Mouse (Mus musculus) limb, embryonic 14.5 days (tissue): ENCODE data around the gene Aif1. TPM values are rescaled to one million over a fixed set of nuclear protein-coding genes. Genes with fewer than 3 reads are reported as not detected.
A peak's percentile ranks its signal among the peaks of the same experiment; 100 is the strongest.

Experiments used
- ATAC-seq: fragments of 200-750 bp; cut with Nextera tagmentation; 2 replicates; pipeline ENCODE4 v1.8.0; 2017; ENCODE audit warnings: low read depth, moderate number of reproducible peaks, moderate TSS enrichment; ENCODE audit not compliant: low FRiP score
- DNase-seq: peaks from one replicate; pipeline ENCODE4 v3.0.0-alpha.2; 2015; ENCODE audit warnings: low spot score
- H3K27ac ChIP-seq: fragments of 300-500 bp; sonication (generic); replicated peaks from 2 replicates; pipeline ENCODE4 v1.5.1; 2014; ENCODE audit warnings: low read depth, mild to moderate bottlenecking, low read length, moderate library complexity, mixed read lengths
- H3K27me3 ChIP-seq: fragments of 300-500 bp; sonication (generic); 2 replicates; pipeline ENCODE4 v1.6.1; 2014; ENCODE audit warnings: low read length, mixed read lengths; ENCODE audit not compliant: control insufficient read depth, insufficient read depth
- H3K36me3 ChIP-seq: fragments of 300-500 bp; sonication (generic); 2 replicates; pipeline ENCODE4 v1.6.1; 2014; ENCODE audit warnings: mild to moderate bottlenecking, low read length, moderate library complexity, mixed read lengths; ENCODE audit not compliant: control insufficient read depth, insufficient read depth
- H3K4me1 ChIP-seq: fragments of 300-500 bp; sonication (generic); 2 replicates; pipeline ENCODE4 v1.6.1; 2014; ENCODE audit warnings: antibody characterized with exemption, low read length, mixed read lengths; ENCODE audit not compliant: control insufficient read depth, insufficient read depth
- H3K4me2 ChIP-seq: fragments of 300-500 bp; sonication (generic); replicated peaks from 2 replicates; pipeline ENCODE4 v1.6.1; 2014; ENCODE audit warnings: low read depth, mild to moderate bottlenecking, low read length, moderate library complexity; ENCODE audit not compliant: severe bottlenecking
- H3K4me3 ChIP-seq: fragments of 300-500 bp; sonication (generic); replicated peaks from 2 replicates; pipeline ENCODE4 v1.5.1; 2014; ENCODE audit warnings: low read length
- H3K9ac ChIP-seq: fragments of 300-500 bp; sonication (generic); 2 replicates; pipeline ENCODE4 v1.6.1; 2014; ENCODE audit warnings: mild to moderate bottlenecking, low read depth, low read length, moderate library complexity; ENCODE audit not compliant: severe bottlenecking
- H3K9me3 ChIP-seq: fragments of 300-500 bp; sonication (generic); 2 replicates; pipeline ENCODE4 v1.6.1; 2016; ENCODE audit warnings: low read length; ENCODE audit not compliant: control insufficient read depth
- POLR2A ChIP-seq: fragments of 200-500 bp; IDR thresholded peaks from 2 replicates; pipeline ENCODE4 v1.8.0; 2012; ENCODE audit warnings: inconsistent platforms, mild to moderate bottlenecking, moderate library complexity, borderline replicate concordance; ENCODE audit not compliant: insufficient read depth, insufficient read length; ENCODE audit errors: extremely low read depth
- WGBS: fragments of 180-500 bp; shearing (Covaris S2); extraction: QIAGEN DNeasy Blood & Tissue Kit; methylation state at CpG from one replicate; pipeline ENCODE4 v1.1.7; 2014; 5-methylcytosine and 5-hydroxymethylcytosine counted together
- polyA plus RNA-seq, 2 experiments: library from polyadenylated mRNA; depleted of rRNA in 1 of 2; stranded (reverse) in 1 of 2; unstranded in 1 of 2; fragments of >200 nt; fragmentation: Nextera tagmentation in 1 of 2; extraction: Ambion mirVana in 1 of 2; gene quantifications; 2 replicates each; pipeline versions ENCODE4 v1.2.1 to v1.2.3; 2012 to 2014

Gene Aif1
- polyA plus RNA-seq, 2 experiments, result 4.8 to 15.7 TPM

- ATAC-seq (no peak), DNase-seq (no peak)
- TF ChIP-seq POLR2A, result no peak
Observed at GRCm38 (mm10) chr17:35189186-35189585, 13.3 kb upstream of the Aif1 start.

GRCm38 (mm10) chr17:35187959-35188610 is 12.2 kb upstream of the Aif1 start, which contains the start of gene Lst1:
Gene Lst1, minus strand, starts transcription at chr17:35188439.
- Histone ChIP-seq H3K4me3 (no peak within 1 kb of the TSS), H3K4me2 (no peak within 1 kb of the TSS), H3K27me3 (no peaks in the 10 kb centered on the region), H3K27ac (0 out of 2 replicates have a peak within 1 kb of the TSS, but pooled peaks have one; percentile 26), H3K9me3 (no peaks in the 10 kb centered on the region), H3K9ac (no peak within 1 kb of the TSS), H3K36me3 (no peaks in the 10 kb centered on the region), H3K4me1 (peaks cover 8% of the 10 kb centered on the region)
- whole genome bisulfite sequencing, result 68% methylated on average over 7 of the region's 7 CpGs
- DNase-seq, result no peak
- no peak for TF ChIP-seq POLR2A
- no peak for ATAC-seq

More at GRCm38 (mm10) chr17:35189186-35189585, 13.3 kb upstream of the Aif1 start:
- no peaks in the 10 kb centered on the region; the same call in 1 of the 2 replicates for H3K27me3 ChIP-seq
- peaks cover 8% of the 10 kb centered on the region for H3K4me1 ChIP-seq
- H3K4me2 ChIP-seq, result no peak overlapping the region
- no peak overlapping the region for H3K27ac ChIP-seq
- 80% methylated on average over 1 of the region's 1 CpGs for WGBS
- H3K4me3 ChIP-seq, result no peak overlapping the region
- H3K9me3 ChIP-seq, result no peaks in the 10 kb centered on the region
- H3K36me3 ChIP-seq, result no peaks in the 10 kb centered on the region
- no peak overlapping the region for H3K9ac ChIP-seq

- H3K4me1 ChIP-seq, result peaks cover 8% of the 10 kb centered on the region
- no peaks in the 10 kb centered on the region for H3K27me3 ChIP-seq
- H3K36me3 ChIP-seq, result no peaks in the 10 kb centered on the region
- no peak overlapping the region for H3K4me3 ChIP-seq
- H3K27ac ChIP-seq, result 0 out of 2 replicates have a peak overlapping the region, but pooled peaks have one; percentile 26
- H3K4me2 ChIP-seq, result no peak overlapping the region
- no peak for DNase-seq
- no peak for TF ChIP-seq POLR2A
- WGBS, result 62% methylated on average over 4 of the region's 4 CpGs
- no peak for ATAC-seq
- no peaks in the 10 kb centered on the region for H3K9me3 ChIP-seq
- H3K9ac ChIP-seq, result no peak overlapping the region
Observed at GRCm38 (mm10) chr17:35187345-35187744, 11.5 kb upstream of the Aif1 start.

GRCm38 (mm10) chr17:35186681-35187080 is 10.8 kb upstream of the Aif1 start:
- Histone ChIP-seq H3K4me1 (peaks cover 8% of the 10 kb centered on the region), H3K9me3 (no peaks in the 10 kb centered on the region), H3K4me3 (peak overlapping the region; percentile 41), H3K4me2 (peak overlapping the region; percentile 56), H3K9ac (peak overlapping the region; percentile 48), H3K27me3 (no peaks in the 10 kb centered on the region), H3K36me3 (no peaks in the 10 kb centered on the region), H3K27ac (peak overlapping the region; percentile 82)
- DNase-seq (peak; percentile 40), ATAC-seq (peak; percentile 61)
- no peak for TF ChIP-seq POLR2A
- 0% methylated on average over 4 of the region's 4 CpGs for WGBS

- Histone ChIP-seq H3K36me3 (no peaks in the 10 kb centered on the region), H3K9ac (peak overlapping the region; percentile 48), H3K27ac (peak overlapping the region; percentile 82), H3K9me3 (no peaks in the 10 kb centered on the region), H3K4me2 (peak overlapping the region; percentile 56), H3K27me3 (no peaks in the 10 kb centered on the region), H3K4me1 (peaks cover 8% of the 10 kb centered on the region), H3K4me3 (peak overlapping the region; percentile 41)
- ATAC-seq (peak; percentile 84), DNase-seq (peak; percentile 83)
- 3% methylated on average over 18 of the region's 18 CpGs for WGBS
- no peak for TF ChIP-seq POLR2A
Observed at GRCm38 (mm10) chr17:35185639-35186611, 10.1 kb upstream of the Aif1 start.
